Mouse (Mus musculus) heart, adult 18-20 months (tissue): ENCODE measurements at regions not wholly inside any gene's neighbourhood (a gene's known extent, or its start where the extent isn't known, plus 50 kb on each side); places are given as distances from the start of the nearest gene placed in this dataset.
A peak's percentile ranks its signal among the peaks of the same experiment; 100 is the strongest.

ENCODE experiments used
- DNase-seq, 2 experiments: peaks; one replicate each; pipeline ENCODE4 v3.0.0; 2021 to 2022; ENCODE audit warnings: mixed read lengths in 1 of 2

DNA sequence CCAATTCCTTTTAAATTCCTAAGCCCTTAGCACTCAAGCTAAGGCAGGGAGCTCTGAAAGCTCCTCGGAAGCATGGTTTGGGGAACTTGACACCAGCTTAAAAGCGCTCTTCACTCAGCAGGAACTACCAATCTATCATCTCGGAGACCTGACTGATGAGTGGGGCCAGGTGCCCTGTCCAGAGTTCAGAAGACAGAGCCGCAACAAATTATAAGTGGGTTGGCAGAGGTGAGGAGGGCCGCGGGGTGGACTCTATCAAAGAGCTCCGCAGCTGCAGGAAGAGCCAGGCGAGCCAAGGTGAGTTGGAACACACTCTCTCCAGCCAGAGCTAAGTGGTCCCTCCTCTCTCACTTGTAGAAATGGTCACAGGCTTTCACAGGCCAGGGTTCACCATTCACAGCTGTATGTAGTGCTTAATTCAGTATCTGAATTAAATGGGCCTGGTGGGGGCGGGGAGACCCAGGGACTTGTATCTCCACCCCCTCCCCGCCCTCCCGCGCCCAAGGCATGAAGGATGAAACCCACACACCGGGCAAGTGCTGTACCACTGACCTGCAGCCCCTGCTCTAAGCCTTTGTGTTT, 180.8 kb downstream of the Stim2 start:
- DNase-seq = no peak

DNA sequence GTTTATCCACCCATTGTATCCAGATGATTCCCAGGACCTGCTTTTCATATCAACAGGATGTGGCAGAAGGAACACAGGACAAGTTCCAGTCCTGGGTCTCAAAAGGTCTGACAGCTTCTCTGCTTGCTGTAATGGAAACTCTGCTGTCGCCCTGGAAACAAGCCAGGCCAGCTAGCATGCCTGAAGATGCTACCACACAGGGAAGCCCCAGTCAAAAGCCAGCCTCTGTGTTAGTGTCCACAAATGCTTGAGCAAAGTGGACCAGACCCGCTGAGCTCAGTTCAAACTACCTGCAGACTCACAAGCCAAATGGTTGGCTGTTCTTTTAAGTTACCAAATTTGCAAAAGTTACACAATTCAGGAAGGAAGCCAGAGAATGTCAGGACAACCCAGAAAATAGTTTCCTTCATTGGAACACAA, 181.9 kb downstream of the Stim2 start:
- peak; percentile 77 to 83 for DNase-seq

DNA sequence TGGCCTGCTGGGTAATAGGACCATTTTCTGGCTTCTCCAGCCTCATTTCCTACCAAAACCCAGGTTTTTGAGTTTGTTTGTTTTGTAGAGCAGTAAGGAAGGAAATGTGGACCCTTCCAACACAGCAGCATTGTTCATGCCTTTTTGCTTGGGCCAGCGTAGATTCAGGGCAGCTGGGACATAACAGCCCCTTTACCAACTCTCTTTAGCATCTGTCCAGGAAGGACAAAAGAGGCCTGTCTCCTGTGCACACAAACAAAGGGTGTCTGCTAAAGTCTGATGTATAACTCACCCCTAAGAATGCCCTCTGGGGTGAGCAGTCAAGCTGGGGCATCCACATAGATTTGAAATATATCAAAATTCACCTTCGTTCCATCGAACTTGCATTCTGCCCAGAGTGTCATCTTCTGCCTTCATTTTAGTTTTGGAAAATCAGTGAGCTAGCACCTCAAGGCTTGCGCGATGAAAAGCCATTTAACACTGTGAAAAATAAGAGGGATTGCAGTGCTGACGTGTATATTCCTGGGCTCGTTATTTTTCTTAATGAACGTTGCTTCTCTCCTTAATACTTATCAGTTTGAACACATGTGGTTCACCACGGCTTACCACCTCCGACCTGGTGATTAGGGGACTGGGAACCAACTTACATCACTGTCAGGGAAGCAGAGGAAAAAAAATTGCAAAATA, 182.5 kb downstream of the Stim2 start:
- DNase-seq = no peak

DNA sequence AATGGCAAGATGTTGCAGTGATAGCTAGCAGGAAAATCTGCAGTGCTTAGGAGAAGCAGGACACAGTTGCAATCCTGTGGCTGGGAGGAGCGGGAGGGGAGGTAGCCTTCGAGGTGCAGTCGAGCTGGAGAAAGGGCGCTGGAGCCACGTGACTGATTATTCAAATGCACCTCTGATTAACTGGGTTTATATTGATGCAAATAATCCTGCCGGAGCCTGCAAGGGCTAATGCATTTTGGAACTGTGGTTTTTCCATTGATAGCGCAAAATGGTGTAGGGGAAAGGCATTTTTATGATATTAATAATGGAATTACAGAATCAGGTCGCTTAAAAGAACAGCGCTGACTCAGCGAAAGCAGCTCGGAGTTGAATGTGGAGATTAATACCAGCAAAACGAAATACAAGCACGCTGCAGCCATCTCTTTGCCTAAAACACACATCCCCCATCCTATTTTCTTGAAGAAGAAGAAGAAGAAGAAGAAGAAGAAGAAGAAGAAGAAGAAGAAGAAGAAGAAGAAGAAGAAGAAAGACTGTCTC, 183.1 kb downstream of the Stim2 start:
- peak in 1 of 2 experiments; percentile 15 for DNase-seq

DNA sequence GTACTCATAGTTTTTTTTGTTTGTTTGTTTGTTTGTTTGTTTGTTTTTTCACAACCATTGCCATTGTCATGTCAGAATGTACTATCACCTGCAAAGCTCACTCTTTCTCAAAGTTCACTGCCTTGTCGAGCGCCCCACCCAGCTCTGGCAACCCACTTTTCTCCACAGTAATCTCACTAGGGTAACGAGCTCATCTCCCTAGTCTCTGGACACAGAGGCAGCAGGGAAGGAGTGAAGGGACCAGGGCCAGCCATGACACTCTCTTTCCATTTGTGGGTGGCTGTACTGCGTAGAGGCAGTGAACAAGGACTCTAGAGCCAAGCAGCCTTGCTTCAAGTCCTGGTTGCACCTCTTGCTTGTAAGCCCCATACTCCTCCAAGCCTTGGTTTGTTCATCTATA, 184.5 kb downstream of the Stim2 start:
- peak in 1 of 2 experiments; percentile 16 for DNase-seq

DNA sequence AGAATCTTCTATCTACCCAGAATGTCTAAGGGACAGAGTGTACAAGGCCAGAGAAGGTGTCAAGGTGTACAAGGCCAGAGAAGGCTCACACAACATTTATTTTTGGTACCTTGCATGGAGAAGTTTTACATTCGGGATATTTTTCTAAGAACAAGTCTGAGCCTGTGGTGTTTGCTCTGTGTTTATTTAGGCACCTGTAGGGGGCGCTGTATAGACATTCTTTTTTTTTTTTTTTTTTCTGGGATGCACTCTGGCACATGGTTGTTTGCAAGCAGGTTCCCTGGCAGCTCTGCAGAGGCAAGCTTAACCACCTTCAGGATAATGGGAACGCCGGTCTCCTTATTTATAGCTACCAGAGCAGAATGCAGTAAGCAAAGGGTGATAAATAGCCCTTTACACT, 187.4 kb downstream of the Stim2 start:
- DNase-seq = no peak

DNA sequence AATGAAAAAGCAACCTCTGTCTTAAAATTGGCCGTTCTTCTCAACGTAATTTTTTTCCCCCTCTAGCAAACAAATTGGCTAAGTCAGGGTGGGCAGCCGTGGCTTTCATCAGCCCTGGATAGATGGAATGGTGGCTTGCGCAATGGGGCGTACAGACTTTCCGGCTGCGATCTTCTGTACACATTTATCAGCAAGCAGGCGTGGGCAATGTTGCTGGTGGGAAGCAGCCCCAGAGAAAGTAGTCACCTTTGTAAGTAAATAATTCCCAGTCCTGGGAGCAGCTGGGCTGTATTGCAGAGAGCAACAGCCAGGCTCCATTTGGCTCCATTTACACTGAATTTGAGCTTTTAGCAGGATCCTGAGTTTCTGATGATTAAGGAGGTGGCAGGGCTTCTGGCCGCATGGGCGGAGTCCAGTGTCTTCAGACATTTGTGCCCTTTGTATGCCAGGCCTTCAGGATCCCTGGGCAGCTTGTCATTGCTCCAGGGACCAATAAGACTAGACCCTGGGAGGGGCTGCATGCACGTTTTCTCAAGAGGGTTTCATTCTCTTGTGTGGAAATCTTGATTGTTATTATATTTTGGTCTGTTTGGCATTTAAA, 187.9 kb downstream of the Stim2 start:
- DNase-seq = no peak

DNA sequence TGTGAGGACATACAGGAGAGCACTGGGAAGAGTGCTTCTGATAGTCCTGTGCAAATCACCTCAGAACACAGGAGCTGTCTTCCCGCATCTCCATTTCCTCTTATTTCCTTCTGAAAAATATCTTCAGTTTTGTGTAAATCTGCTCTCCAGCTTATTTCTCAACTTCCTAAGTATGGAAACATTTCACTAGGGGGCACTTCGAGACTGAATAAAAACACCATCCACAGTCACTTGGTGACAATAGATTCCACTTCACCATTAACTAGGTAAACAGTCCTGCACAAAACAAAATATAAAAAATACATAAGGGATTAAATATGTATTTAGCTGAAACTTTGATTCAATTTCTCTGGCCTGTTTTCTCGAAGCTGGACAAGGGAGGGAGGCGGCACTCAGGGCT, 193.4 kb downstream of the Stim2 start:
- DNase-seq = no peak

DNA sequence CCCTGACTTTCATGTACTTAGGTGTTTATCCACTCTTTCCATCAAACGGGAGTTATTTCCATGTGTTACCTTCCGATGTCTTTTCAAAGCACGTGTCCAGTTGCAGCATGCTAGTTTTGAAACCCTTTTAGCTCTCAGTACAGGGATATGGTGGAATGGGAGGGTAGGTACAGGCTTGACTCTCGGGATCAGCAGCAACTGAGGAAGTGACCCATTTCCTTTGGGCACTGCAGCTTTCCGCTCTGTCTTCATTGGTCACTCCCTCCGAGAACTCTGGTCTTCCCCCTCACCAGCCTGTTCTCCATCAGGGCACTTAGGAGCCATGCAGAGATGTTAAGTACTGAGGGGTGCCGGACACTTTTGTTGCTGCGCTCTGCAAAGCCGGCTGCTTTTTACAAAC, 196.5 kb downstream of the Stim2 start:
- no peak for DNase-seq

DNA sequence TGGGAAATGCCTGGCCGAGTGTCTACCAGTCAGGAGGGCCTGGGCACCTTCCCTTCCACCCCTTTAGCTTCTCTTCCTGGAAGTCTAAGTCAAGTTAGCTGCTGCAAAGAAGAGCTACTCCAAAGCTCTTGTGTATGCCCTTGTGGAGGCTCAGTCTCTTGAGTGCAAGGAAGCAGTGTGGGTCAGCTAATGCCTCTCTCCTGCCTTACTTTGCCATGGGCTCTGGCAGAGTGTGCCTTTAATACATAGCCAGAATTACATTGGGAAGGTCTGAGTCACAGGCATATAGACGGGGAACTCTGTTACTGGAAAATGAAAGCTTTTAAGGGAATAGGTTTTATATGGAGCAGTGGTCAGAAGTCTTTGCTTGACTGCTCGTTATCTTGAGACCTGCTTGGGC, 201.7 kb downstream of the Stim2 start:
- DNase-seq = no peak

DNA sequence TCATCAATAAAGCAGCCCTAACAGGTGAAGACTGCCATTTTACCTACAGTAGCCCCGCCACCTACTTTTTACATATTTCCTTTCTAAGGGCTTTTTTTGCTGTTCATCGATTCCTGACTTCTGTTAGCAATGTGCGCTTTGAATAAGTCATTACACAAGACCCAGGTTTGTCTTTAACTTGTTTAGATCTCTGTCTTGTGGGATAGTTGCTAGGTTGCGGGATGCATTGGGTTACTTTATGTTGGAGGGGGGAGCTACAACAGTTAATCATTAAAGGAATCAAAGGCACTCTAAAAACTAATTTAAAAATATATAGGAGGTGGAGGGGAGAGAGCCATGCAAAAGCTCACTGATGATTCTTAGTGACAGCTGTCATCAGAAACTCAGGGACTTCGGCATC, 202.3 kb downstream of the Stim2 start:
- DNase-seq = no peak

DNA sequence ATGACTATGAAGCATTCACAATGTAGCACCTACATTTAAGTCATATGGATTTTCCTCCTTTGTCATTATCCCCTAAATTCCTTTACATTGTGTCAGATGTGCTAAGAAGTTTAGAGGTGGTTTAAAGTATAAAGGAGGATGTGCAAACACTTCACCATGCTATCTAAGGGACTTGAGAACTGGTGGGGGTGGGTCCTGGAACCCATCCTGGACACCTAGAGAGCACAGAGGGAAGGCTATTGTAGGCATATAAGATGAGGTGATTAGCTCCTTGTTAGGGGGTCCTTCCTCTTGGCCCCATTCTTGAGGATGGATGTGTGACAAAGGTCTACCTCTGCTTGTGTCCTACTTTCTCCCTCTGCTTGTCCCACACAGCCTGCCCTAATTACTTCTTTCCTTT, 213.2 kb downstream of the Stim2 start:
- no peak for DNase-seq

DNA sequence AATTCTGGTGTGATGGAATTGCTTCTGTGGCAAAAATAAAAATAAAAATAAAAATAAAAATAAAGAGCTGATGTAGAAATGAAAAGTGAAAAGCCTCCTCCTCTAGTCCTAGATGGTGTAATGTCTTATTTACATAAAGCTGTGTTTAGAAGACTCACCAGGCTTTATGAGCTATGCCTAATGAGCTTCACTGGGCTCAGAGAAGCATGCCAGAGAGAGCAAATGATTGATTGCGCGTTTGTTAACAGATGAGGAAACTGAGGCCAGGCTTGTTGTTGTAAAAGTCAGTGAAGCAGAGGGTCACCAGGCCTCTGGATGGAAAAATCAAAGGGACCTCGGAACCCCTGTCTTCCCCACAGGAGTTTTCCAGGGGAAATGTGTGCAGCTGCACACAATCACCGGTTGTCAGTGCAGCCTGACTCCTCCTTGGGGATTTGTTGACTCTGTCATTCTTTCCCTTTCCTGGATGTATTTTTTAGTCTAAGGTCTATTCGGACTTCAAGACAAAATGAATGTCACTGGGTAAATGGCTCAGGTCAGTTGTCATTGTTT, 213.8 kb downstream of the Stim2 start:
- DNase-seq = no peak

DNA sequence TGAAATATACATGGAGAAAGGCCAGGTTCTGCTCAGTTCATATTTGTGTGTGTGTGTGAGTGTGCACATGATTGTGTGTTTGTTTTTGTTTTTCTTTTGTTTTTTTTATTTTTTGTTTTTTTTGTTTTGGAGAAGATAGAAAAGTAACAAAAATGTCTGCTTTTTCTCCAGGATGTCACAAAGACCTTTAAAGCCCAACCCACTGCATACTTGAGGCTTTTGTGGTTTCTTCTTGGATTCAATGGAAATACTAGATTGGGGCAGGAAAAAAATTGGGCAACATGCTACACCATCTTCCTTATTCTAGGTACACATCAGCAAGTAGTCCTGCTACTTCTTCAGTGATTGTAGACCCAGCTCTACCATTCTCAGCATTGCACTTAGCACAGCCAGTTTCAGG, 226.7 kb downstream of the Stim2 start:
- DNase-seq = no peak

DNA sequence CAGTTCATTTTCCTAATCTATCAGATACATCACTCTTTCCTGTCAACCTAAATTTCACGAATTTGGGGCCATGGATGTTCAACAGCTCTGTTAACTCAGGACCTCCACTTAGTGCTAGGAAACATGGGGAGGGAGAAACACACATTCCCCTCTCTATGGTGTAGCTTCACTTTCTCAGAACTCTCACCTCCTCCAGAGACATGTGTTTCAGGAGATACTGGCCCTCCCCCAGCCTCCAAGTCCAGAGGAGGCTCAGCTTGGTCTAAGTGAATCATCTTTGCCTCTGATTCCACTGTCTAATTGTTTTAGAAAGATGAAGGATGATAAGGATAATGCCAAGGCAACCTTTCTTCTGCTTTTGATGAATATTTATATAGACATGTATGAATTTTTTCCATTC, 236.3 kb downstream of the Stim2 start:
- DNase-seq = no peak

DNA sequence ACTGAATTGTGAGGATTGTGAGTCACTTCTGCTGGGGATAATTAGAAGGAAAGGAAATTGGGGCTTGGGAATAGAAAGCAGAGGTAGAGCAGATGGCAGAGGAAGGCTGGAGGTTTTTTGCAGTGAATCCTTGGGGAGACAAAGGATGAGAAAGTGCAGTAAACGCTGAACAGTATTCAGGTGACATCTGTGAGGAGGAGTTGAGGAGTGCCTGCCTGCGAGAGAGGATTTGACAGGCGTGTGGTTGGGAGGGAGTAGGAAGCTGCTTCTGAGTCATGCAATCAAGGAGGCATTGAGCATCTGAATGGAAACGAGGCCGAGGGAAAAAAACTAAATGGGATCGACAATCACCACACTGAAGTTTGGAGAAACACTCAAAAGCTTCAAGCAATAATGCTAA, 236.9 kb downstream of the Stim2 start:
- DNase-seq = no peak

DNA sequence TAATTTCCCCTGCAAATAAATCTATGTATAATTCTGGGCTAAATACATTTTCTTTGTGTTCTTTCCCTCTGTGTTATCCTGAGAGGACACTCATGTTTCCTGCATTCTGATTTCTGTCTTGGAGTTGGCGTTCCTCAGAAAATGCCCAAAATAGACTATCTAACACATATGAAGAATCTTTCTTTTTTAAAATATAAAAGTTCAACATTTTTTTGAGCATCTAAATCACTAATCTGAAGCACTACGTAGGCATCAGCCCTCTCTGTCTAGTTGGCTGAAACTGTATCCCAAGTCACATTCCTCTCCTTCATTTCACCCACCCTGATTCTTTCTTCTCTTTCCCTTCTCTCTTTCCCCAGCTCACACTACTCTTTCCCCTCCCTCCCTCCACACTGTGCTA, 238.9 kb downstream of the Stim2 start:
- no peak for DNase-seq

DNA sequence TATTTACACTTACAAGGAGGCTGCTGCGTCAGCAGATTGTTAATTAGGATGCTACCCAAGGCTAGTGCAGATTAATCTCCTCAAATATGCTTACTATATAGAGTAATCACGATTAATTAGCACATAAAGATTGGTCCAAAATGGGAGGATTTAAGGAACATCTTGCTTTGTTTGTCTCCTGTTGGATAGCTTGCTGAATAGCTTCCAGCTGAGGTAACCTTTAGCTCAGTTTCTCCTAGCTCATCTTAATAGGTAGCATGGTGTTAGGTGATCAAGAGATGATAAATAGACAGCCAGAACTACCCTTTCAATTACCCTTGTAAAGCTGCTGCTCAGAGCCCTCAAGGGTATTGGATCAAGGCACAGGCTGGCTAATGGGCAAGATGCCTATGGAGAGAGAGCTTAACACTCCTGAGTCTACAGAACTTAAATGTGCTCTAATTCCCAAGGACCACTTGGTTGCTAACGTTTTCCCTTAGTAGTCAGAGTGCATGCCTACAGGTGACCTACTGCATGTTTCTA, 240.4 kb downstream of the Stim2 start:
- no peak for DNase-seq

DNA sequence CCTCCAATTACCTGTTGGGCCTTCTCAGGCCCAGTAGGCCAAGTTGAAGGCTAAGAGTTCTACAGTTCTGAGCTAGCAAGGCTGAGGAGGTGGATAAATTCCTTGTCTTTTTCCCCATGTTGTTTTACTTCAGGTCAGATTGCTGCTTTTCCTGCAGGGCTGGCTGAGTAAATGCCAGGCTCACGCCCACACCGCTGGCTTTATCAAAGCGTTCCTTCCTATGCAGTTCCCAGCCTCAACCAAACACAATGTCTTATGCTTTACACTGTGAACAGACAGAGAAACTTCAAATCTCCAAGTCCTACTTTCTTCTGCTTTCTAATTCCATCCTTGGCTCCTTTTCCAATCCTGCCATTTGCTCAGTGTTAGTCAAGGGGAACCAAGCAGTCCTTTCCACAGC, 241.3 kb downstream of the Stim2 start:
- no peak for DNase-seq

DNA sequence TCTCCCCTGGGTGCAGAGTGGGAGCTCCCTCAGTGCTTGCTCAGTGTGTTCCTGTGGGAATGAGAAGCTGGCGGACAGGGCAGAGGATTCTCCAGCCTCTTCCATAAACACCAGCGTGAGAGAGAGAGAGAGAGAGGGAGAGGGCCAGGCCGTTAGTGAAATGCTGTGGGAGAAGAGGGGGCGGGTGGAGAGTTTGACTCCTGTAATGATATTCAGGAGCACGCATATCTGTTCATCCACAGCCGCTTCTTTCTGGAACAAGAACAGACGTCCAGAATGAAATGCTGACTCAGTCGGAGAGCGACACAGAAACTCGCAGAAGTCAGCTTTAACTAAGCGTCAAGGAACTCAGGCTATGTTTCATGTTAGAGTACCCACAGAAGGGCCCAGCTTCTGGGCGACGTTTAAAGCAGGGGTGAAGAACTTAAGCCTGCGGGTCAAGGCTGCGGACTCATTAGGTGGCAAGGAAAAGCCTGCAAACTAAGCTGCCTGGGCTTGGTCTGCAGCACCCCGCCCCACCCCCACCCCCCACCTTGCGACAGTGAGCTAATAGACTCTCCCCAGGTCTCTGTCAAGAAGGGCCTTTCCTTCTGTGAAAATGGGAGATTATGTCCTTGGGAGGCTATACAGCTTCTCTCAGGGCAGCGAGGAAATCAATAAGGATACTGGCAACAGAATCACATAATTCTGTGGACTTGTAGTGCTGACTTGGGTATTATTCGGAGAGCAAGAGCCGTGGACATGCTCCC, 243.0 kb downstream of the Stim2 start:
- DNase-seq = no peak

DNA sequence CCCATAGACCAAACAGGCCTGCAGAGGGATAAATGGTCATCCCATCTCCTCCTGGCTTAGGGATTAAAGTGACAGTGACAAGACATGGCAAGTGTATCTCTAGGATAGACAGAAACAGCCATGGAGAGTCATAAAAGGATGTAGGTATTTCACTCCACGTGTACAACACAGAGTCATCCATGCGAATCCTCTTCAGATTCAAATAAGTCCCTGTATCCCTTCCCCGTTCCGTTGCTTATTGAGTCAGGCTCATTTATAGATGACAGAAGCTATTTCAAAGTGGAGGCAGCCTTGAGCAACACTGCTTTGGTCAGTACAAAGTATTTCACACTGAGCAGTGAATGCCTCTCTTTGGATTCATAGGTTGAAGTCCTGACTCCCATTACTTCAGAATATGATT, 243.8 kb downstream of the Stim2 start:
- DNase-seq = no peak

DNA sequence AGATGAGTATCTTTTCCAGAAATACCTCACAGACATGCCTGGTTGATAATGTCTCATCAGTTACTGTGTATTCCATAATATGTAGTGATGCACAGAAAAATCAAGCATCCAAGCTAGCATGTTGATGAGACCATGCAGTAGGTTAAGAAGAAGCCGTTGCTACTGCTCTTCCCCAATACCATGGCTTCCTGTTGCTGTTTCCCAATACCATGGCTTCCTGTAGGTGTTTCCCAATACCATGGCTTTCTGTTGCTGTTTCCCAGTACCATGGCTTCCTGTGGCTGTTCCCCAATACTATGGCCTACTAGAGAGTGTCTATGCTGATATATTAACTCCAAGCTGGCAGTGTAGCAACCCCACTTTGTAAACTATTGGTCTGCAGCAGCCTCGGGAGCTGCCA, 253.7 kb downstream of the Stim2 start:
- DNase-seq = no peak

DNA sequence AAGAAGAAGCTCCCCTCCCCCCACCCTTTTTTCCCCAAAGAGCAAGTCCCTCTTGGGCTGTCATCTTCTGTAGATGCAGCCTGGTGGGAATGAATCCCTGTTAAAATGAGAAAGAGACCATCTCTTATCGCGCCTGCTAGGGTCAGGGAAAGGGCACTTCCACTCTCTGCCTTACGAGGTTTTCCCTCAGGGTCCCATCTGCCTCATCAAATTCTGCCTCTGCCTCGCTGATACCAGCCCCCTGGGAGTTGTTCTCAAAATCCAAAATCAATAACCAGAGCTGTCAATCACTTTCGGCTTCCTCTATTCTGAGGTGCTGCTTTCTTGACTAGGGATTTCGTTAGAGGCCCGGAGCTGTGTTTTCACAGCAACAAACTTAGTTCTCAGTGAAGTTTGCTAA, 255.7 kb downstream of the Stim2 start:
- no peak for DNase-seq
